ENCODE assay signal across 8 mouse cellular contexts in genomic region chr2:101722370-101723332, GRCm38 (mm10). TPM values are rescaled to one million over a fixed set of nuclear protein-coding genes. Genes with fewer than 3 reads are reported as not detected.
A peak's percentile ranks its signal among the peaks of the same experiment; 100 is the strongest.
DNase-seq lines count a peak whose midpoint lies in the region; ATAC-seq and TF ChIP-seq lines count a peak whose summit lies in the region.

No protein-coding gene starts in this region.

- intact Hi-C loops in heart, adult 2 months (cut with DNase I), result no loop called here

- H3K9me3 ChIP-seq in kidney, embryonic 16.5 days (ENCODE audit: low read length), result no peaks in the 10 kb centered on the region
- no peaks in the 10 kb centered on the region for H3K9me3 ChIP-seq in lung, embryonic 15.5 days
- H3K9me3 ChIP-seq in liver, embryonic 11.5 days (ENCODE audit: control insufficient read depth, low read length), result no peaks in the 10 kb centered on the region

- no peak overlapping the region for H3K9ac ChIP-seq in kidney, embryonic 16.5 days (replicated peaks; ENCODE audit: low read length)
- H3K9ac ChIP-seq in heart, adult 2 months (ENCODE audit: low read depth, low read length), result no peak overlapping the region
- no peak overlapping the region for H3K9ac ChIP-seq in lung, embryonic 15.5 days
- H3K9ac ChIP-seq in liver, embryonic 11.5 days (ENCODE audit: low read depth, low read length), result no peak overlapping the region

- no peaks in the 10 kb centered on the region for H3K4me1 ChIP-seq in kidney, embryonic 16.5 days (ENCODE audit: insufficient read depth, low read length)
- H3K4me1 ChIP-seq in cortical plate, adult 2 months (ENCODE audit: control insufficient read depth, insufficient read depth, low read length), result no peaks in the 10 kb centered on the region
- peaks cover 6% of the 10 kb centered on the region for H3K4me1 ChIP-seq in heart, adult 2 months (ENCODE audit: control insufficient read depth, insufficient read depth, low read length)
- peaks cover 16% of the 10 kb centered on the region for H3K4me1 ChIP-seq in lung, embryonic 15.5 days
- no peaks in the 10 kb centered on the region for H3K4me1 ChIP-seq in liver, embryonic 11.5 days (replicated peaks; ENCODE audit: control insufficient read depth, insufficient read depth, low read length)

- TF ChIP-seq POLR2A in cortical plate, adult 2 months (IDR thresholded peaks at IDR 0.05; ENCODE audit: extremely low read depth, insufficient read depth, low read length), result no peak
- no peak for TF ChIP-seq POLR2A in heart, adult 2 months (IDR thresholded peaks at IDR 0.05; ENCODE audit: insufficient read depth, low read depth, low read length)

- H3K79me2 ChIP-seq in heart, adult 2 months (replicated peaks; ENCODE audit: control insufficient read depth, insufficient read depth, low read length), result no peaks in the 10 kb centered on the region

- TF ChIP-seq CTCF in cortical plate, adult 2 months (IDR thresholded peaks at IDR 0.05; ENCODE audit: extremely low read depth, insufficient read depth, low read length), result no peak
- no peak for TF ChIP-seq CTCF in heart, adult 2 months (IDR thresholded peaks at IDR 0.05)

- 59% methylated on average over 8 of the region's 8 CpGs for WGBS in kidney, embryonic 16.5 days
- 66% methylated on average over 8 of the region's 8 CpGs for WGBS in heart, adult 2 months
- WGBS in lung, embryonic 15.5 days, result 48% methylated on average over 8 of the region's 8 CpGs
- 57% methylated on average over 8 of the region's 8 CpGs for WGBS in liver, embryonic 11.5 days

- peak; percentile 37; the same call in 1 of the 2 replicates for ATAC-seq in kidney, embryonic 16.5 days (ENCODE audit: low FRiP score, low TSS enrichment)
- peak; percentile 25; the same call in 1 of the 2 replicates for ATAC-seq in lung, embryonic 15.5 days (ENCODE audit: borderline replicate concordance, extremely low read depth, low FRiP score, low TSS enrichment)
- ATAC-seq in liver, embryonic 11.5 days (replicated peaks; ENCODE audit: low FRiP score), result no peak

- H3K27me3 ChIP-seq in kidney, embryonic 16.5 days (ENCODE audit: insufficient read depth, low read length), result no peaks in the 10 kb centered on the region
- H3K27me3 ChIP-seq in heart, adult 2 months (ENCODE audit: control insufficient read depth, insufficient read depth, low read length), result no peaks in the 10 kb centered on the region
- H3K27me3 ChIP-seq in lung, embryonic 15.5 days, result no peaks in the 10 kb centered on the region
- H3K27me3 ChIP-seq in liver, embryonic 11.5 days (replicated peaks; ENCODE audit: control insufficient read depth, insufficient read depth, low read length), result no peaks in the 10 kb centered on the region

- H3K27ac ChIP-seq in kidney, embryonic 16.5 days (ENCODE audit: low read length), result peak overlapping the region; percentile 9; the same call in 1 of the 2 replicates
- peak overlapping the region; percentile 89 for H3K27ac ChIP-seq in cortical plate, adult 2 months (ENCODE audit: insufficient read depth, low read length)
- no peak overlapping the region; the same call in 1 of the 2 replicates for H3K27ac ChIP-seq in heart, adult 2 months
- H3K27ac ChIP-seq in lung, embryonic 15.5 days, result peak overlapping the region; percentile 60
- H3K27ac ChIP-seq in liver, embryonic 11.5 days (ENCODE audit: low read depth, low read length), result no peak overlapping the region

- no peak for TF ChIP-seq EP300 in heart, adult 2 months (IDR thresholded peaks at IDR 0.05; ENCODE audit: insufficient read depth, low read depth, low read length)

- DNase-seq in kidney, postnatal 10 days, result no peak
- peak; percentile 40 to 55 for DNase-seq in heart, adult 2 months
- no peak for DNase-seq in urinary bladder, postnatal 4 days (ENCODE audit: low spot score in 2 of 2)
- DNase-seq in liver, embryonic 11.5 days (ENCODE audit: low spot score), result no peak
- no peak for DNase-seq in spleen, postnatal 36 days (ENCODE audit: low spot score in 2 of 2)

- no peak overlapping the region for H3K4me2 ChIP-seq in kidney, embryonic 16.5 days (replicated peaks; ENCODE audit: low read depth, low read length)
- no peak overlapping the region for H3K4me2 ChIP-seq in lung, embryonic 15.5 days
- no peak overlapping the region for H3K4me2 ChIP-seq in liver, embryonic 11.5 days

- H3K4me3 ChIP-seq in kidney, embryonic 16.5 days (ENCODE audit: low read length), result no peak overlapping the region
- H3K4me3 ChIP-seq in cortical plate, adult 2 months (ENCODE audit: insufficient read depth, low read length), result no peak overlapping the region
- H3K4me3 ChIP-seq in heart, adult 2 months, result no peak overlapping the region
- H3K4me3 ChIP-seq in lung, embryonic 15.5 days, result no peak overlapping the region
- no peak overlapping the region for H3K4me3 ChIP-seq in liver, embryonic 11.5 days (ENCODE audit: low read depth, low read length)

- H3K36me3 ChIP-seq in kidney, embryonic 16.5 days (ENCODE audit: insufficient read depth, low read length), result peaks cover 24% of the 10 kb centered on the region
- no peaks in the 10 kb centered on the region for H3K36me3 ChIP-seq in heart, adult 2 months (ENCODE audit: control insufficient read depth, insufficient read depth, low read length)
- peaks cover 10% of the 10 kb centered on the region for H3K36me3 ChIP-seq in lung, embryonic 15.5 days
- H3K36me3 ChIP-seq in liver, embryonic 11.5 days (ENCODE audit: control insufficient read depth, insufficient read depth, low read length), result no peaks in the 10 kb centered on the region

RNA-seq across cellular contexts. Expression of gene Traf6, which starts 44.4 kb away (rescaled TPM):
- polyA plus RNA-seq in kidney, embryonic 16.5 days (2015; fragmentation: Nextera tagmentation; extraction: Ambion mirVana), result 10.4 and 11.9 TPM in 2 replicates
- polyA plus RNA-seq in cortical plate, adult 2 months (2012; rRNA removed), result 9.9 and 11.0 TPM in 2 replicates
- 10 to 100 TPM in 1 of 2 experiments, 1 to 10 TPM in 1; 8.3 to 10.8 TPM for total RNA-seq in heart, adult 2 months (2021)
- polyA plus RNA-seq in heart, adult 2 months (2012; rRNA removed), result 4.9 and 9.0 TPM in 2 replicates
- polyA plus RNA-seq in lung, embryonic 15.5 days (2015; fragmentation: Nextera tagmentation; extraction: Ambion mirVana), result 9.5 and 9.8 TPM in 2 replicates
- 12.1 and 15.2 TPM in 2 replicates for polyA plus RNA-seq in liver, embryonic 11.5 days (2014; fragmentation: Nextera tagmentation; extraction: Ambion mirVana)

Comparison
In these comparisons a context has a peak if more than half of its experiments do, and no peak if none do; other contexts are left out.
1. H3K27ac ChIP-seq: peak in kidney, embryonic 16.5 days (single experiment), cortical plate, adult 2 months (single experiment) and lung, embryonic 15.5 days (single experiment); none in heart, adult 2 months (single experiment) and liver, embryonic 11.5 days (single experiment).
2. DNase-seq: peak in heart, adult 2 months (2 of 2); none in kidney, postnatal 10 days (single experiment), urinary bladder, postnatal 4 days (0 of 2), liver, embryonic 11.5 days (single experiment) and spleen, postnatal 36 days (0 of 2).